ENCODE assay signal across 8 mouse cellular contexts in genomic region chr11:120151113-120151494, GRCm38 (mm10). TPM values are rescaled to one million over a fixed set of nuclear protein-coding genes. Genes with fewer than 3 reads are reported as not detected.
A peak's percentile ranks its signal among the peaks of the same experiment; 100 is the strongest.
DNase-seq lines count a peak whose midpoint lies in the region; ATAC-seq and TF ChIP-seq lines count a peak whose summit lies in the region.

TSS of gene Slc38a10 (minus strand) at chr11:120151346.

- H3K27ac ChIP-seq in forebrain, embryonic 10.5 days: peak within 1 kb of the TSS; percentile 88
- peak within 1 kb of the TSS; percentile 82 for H3K27ac ChIP-seq in heart, embryonic 15.5 days
- peak within 1 kb of the TSS; percentile 70 for H3K27ac ChIP-seq in liver, embryonic 14.5 days
- H3K27ac ChIP-seq in neural tube, embryonic 11.5 days (ENCODE audit: low read depth, low read length): peak within 1 kb of the TSS; percentile 28
- peak within 1 kb of the TSS; percentile 83 for H3K27ac ChIP-seq in stomach, postnatal 0 days (replicated peaks)

- no peak for TF ChIP-seq CTCF in liver, embryonic 14.5 days (IDR thresholded peaks at IDR 0.05; ENCODE audit: low read depth)
- no peak for TF ChIP-seq CTCF in stomach, postnatal 0 days (IDR thresholded peaks at IDR 0.05; ENCODE audit: low read depth)

- under 1% methylated on average over 28 of the region's 28 CpGs for WGBS in forebrain, embryonic 10.5 days
- WGBS in heart, embryonic 15.5 days: under 1% methylated on average over 28 of the region's 28 CpGs
- WGBS in liver, embryonic 14.5 days (ENCODE audit: insufficient replicate concordance): under 1% methylated on average over 28 of the region's 28 CpGs
- under 1% methylated on average over 28 of the region's 28 CpGs for WGBS in neural tube, embryonic 11.5 days
- under 1% methylated on average over 27 of the region's 28 CpGs for WGBS in stomach, postnatal 0 days

- H3K4me1 ChIP-seq in forebrain, embryonic 10.5 days: peaks cover 30% of the 10 kb centered on the region
- H3K4me1 ChIP-seq in heart, embryonic 15.5 days (replicated peaks): peaks cover 15% of the 10 kb centered on the region
- peaks cover 14 to 18% of the 10 kb centered on the region in 2 experiments for H3K4me1 ChIP-seq in liver, embryonic 14.5 days (replicated peaks; ENCODE audit: control insufficient read depth in 2 of 2, insufficient read depth in 2 of 2, low read length in 1 of 2)
- peaks cover 7% of the 10 kb centered on the region for H3K4me1 ChIP-seq in neural tube, embryonic 11.5 days (ENCODE audit: control insufficient read depth, insufficient read depth, low read length)
- peaks cover 3% of the 10 kb centered on the region; the same call in 1 of the 2 replicates for H3K4me1 ChIP-seq in stomach, postnatal 0 days (replicated peaks; ENCODE audit: control insufficient read depth, insufficient read depth)

- peaks cover 16% of the 10 kb centered on the region for H3K36me3 ChIP-seq in forebrain, embryonic 10.5 days (replicated peaks)
- H3K36me3 ChIP-seq in heart, embryonic 15.5 days: no peaks in the 10 kb centered on the region
- no peaks in the 10 kb centered on the region for H3K36me3 ChIP-seq in liver, embryonic 14.5 days (replicated peaks; ENCODE audit: control insufficient read depth, insufficient read depth, low read depth)
- no peaks in the 10 kb centered on the region for H3K36me3 ChIP-seq in neural tube, embryonic 11.5 days (ENCODE audit: control insufficient read depth, insufficient read depth, low read length)
- no peaks in the 10 kb centered on the region for H3K36me3 ChIP-seq in stomach, postnatal 0 days (ENCODE audit: control insufficient read depth, insufficient read depth, low read length)

- peak within 1 kb of the TSS; percentile 76 for H3K9ac ChIP-seq in heart, embryonic 15.5 days
- peak within 1 kb of the TSS; percentile 88 for H3K9ac ChIP-seq in liver, embryonic 14.5 days (replicated peaks)
- peak within 1 kb of the TSS; percentile 85 for H3K9ac ChIP-seq in neural tube, embryonic 11.5 days (ENCODE audit: low read length)
- H3K9ac ChIP-seq in stomach, postnatal 0 days (ENCODE audit: low read length): peak within 1 kb of the TSS; percentile 84

- peak; percentile 95 to 99 for DNase-seq in CD8-positive naive resting alpha-beta T cell, adult 2 months (ENCODE audit: low read depth in 2 of 2, low spot score in 2 of 2)
- peak; percentile 99 for DNase-seq in c-Kit-positive CD71-negative TER-119-negative erythroid progenitor cells, embryonic 14.5 days (ENCODE audit: low read depth)
- peak; percentile 100 for DNase-seq in forebrain, embryonic 10.5 days (ENCODE audit: extremely low spot score, low spot score)
- peak; percentile 100 for DNase-seq in kidney, postnatal 25 days
- DNase-seq in liver, embryonic 14.5 days (ENCODE audit: low read depth in 3 of 3, low spot score in 3 of 3): peak; percentile 98 to 99 (median 99)
- peak; percentile 100 for DNase-seq in neural tube, embryonic 11.5 days (ENCODE audit: low spot score)
- DNase-seq in stomach, postnatal 0 days (ENCODE audit: low spot score): peak; percentile 100

- no peak for TF ChIP-seq EP300 in liver, embryonic 14.5 days (IDR thresholded peaks at IDR 0.05; ENCODE audit: low read depth)
- TF ChIP-seq EP300 in stomach, postnatal 0 days (optimal IDR thresholded peaks at IDR 0.05): no peak

- no peaks in the 10 kb centered on the region for H3K27me3 ChIP-seq in forebrain, embryonic 10.5 days (ENCODE audit: poor library complexity, severe bottlenecking)
- no peaks in the 10 kb centered on the region for H3K27me3 ChIP-seq in heart, embryonic 15.5 days
- H3K27me3 ChIP-seq in liver, embryonic 14.5 days (ENCODE audit: control insufficient read depth, insufficient read depth, low read length): no peaks in the 10 kb centered on the region
- no peaks in the 10 kb centered on the region for H3K27me3 ChIP-seq in neural tube, embryonic 11.5 days (ENCODE audit: control insufficient read depth, insufficient read depth, low read length)
- no peaks in the 10 kb centered on the region for H3K27me3 ChIP-seq in stomach, postnatal 0 days (ENCODE audit: control insufficient read depth, insufficient read depth, low read length)

- H3K4me2 ChIP-seq in heart, embryonic 15.5 days: peak within 1 kb of the TSS; percentile 80
- peak within 1 kb of the TSS; percentile 94 for H3K4me2 ChIP-seq in liver, embryonic 14.5 days (ENCODE audit: low read depth)
- H3K4me2 ChIP-seq in neural tube, embryonic 11.5 days (ENCODE audit: low read depth): peak within 1 kb of the TSS; percentile 79
- peak within 1 kb of the TSS; percentile 88 for H3K4me2 ChIP-seq in stomach, postnatal 0 days (replicated peaks; ENCODE audit: low read depth)

- peak within 1 kb of the TSS; percentile 82 for H3K4me3 ChIP-seq in forebrain, embryonic 10.5 days
- H3K4me3 ChIP-seq in heart, embryonic 15.5 days: peak within 1 kb of the TSS; percentile 99
- peak within 1 kb of the TSS; percentile 79 to 85 for H3K4me3 ChIP-seq in liver, embryonic 14.5 days (ENCODE audit: insufficient read depth in 1 of 2, low read depth in 2 of 2, low read length in 2 of 2)
- peak within 1 kb of the TSS; percentile 73 for H3K4me3 ChIP-seq in neural tube, embryonic 11.5 days (ENCODE audit: low read depth, low read length)
- peak within 1 kb of the TSS; percentile 81 for H3K4me3 ChIP-seq in stomach, postnatal 0 days (ENCODE audit: low read depth, low read length)

- H3K9me3 ChIP-seq in forebrain, embryonic 10.5 days: peaks cover 3% of the 10 kb centered on the region; the same call in 1 of the 2 replicates
- no peaks in the 10 kb centered on the region for H3K9me3 ChIP-seq in heart, embryonic 15.5 days (replicated peaks)
- no peaks in the 10 kb centered on the region for H3K9me3 ChIP-seq in liver, embryonic 14.5 days (ENCODE audit: control insufficient read depth, low read length)
- no peaks in the 10 kb centered on the region for H3K9me3 ChIP-seq in neural tube, embryonic 11.5 days (ENCODE audit: control insufficient read depth, low read length)
- H3K9me3 ChIP-seq in stomach, postnatal 0 days (ENCODE audit: control insufficient read depth, low read length): no peaks in the 10 kb centered on the region

- ATAC-seq in heart, embryonic 15.5 days (replicated peaks; ENCODE audit: insufficient number of reproducible peaks, insufficient read depth, low FRiP score, low read depth): peak; percentile 96
- ATAC-seq in liver, embryonic 14.5 days (ENCODE audit: insufficient read depth): peak; percentile 97
- ATAC-seq in neural tube, embryonic 11.5 days (ENCODE audit: insufficient read depth, low FRiP score, low TSS enrichment): peak; percentile 98
- peak; percentile 98 for ATAC-seq in stomach, postnatal 0 days (ENCODE audit: low FRiP score, low TSS enrichment)

RNA-seq across cellular contexts. Expression of gene Slc38a10, which starts in this region (rescaled TPM):
- polyA plus RNA-seq in forebrain, embryonic 10.5 days (2016; fragmentation: Nextera tagmentation; extraction: Ambion mirVana): 90.6 and 93.2 TPM in 2 replicates
- 77.5 and 91.4 TPM in 2 replicates for polyA plus RNA-seq in heart, embryonic 15.5 days (2015; fragmentation: Nextera tagmentation; extraction: Ambion mirVana)
- 15.9 and 21.0 TPM in 2 replicates for polyA plus RNA-seq in liver, embryonic 14.5 days (2012; rRNA removed)
- 21.8 and 23.3 TPM in 2 replicates for polyA plus RNA-seq in liver, embryonic 14.5 days (2014; fragmentation: Nextera tagmentation; extraction: Ambion mirVana)
- polyA plus RNA-seq in neural tube, embryonic 11.5 days (2014; fragmentation: Nextera tagmentation; extraction: Ambion mirVana): 74.2 and 79.1 TPM in 2 replicates
- polyA plus RNA-seq in stomach, postnatal 0 days (2015; fragmentation: Nextera tagmentation; extraction: Ambion mirVana): 40.5 and 42.3 TPM in 2 replicates

Comparison
In these comparisons a context has a peak if more than half of its experiments do, and no peak if none do; other contexts are left out.
1. Peak in every context shown above with its lines: DNase-seq, ATAC-seq, H3K4me3 ChIP-seq and H3K27ac ChIP-seq.
2. H3K27ac ChIP-seq: peak in every context shown above with its lines; median percentile 88 in forebrain, embryonic 10.5 days; 83 in stomach, postnatal 0 days; 82 in heart, embryonic 15.5 days; 70 in liver, embryonic 14.5 days; 28 in neural tube, embryonic 11.5 days.